Mouse (Mus musculus) neural tube, embryonic 13.5 days (tissue): ENCODE data around the gene Hspa1a. TPM values are rescaled to one million over a fixed set of nuclear protein-coding genes. Genes with fewer than 3 reads are reported as not detected.
"Not testable (repeated sequence)": the region's sequence is repeated elsewhere in the genome, so short reads cannot be mapped to it uniquely, and the experiment has no call there.

Experiments
- ATAC-seq: fragments of 200-750 bp; cut with Nextera tagmentation; 2 replicates; pipeline ENCODE4 v1.8.0; 2017; ENCODE audit warnings: low read depth, mild to moderate bottlenecking, moderate TSS enrichment, moderate library complexity
- H3K27ac ChIP-seq: fragments of 300-500 bp; sonication (generic); replicated peaks from 2 replicates; pipeline ENCODE4 v1.5.1; 2015; ENCODE audit warnings: moderate library complexity, mild to moderate bottlenecking, inconsistent platforms
- H3K27me3 ChIP-seq: fragments of 300-500 bp; sonication (generic); 2 replicates; pipeline ENCODE4 v1.6.1; 2015; ENCODE audit warnings: mild to moderate bottlenecking, inconsistent platforms
- H3K36me3 ChIP-seq: fragments of 300-500 bp; sonication (generic); 2 replicates; pipeline ENCODE4 v1.6.1; 2015; ENCODE audit warnings: mild to moderate bottlenecking, inconsistent platforms
- H3K4me1 ChIP-seq: fragments of 300-500 bp; sonication (generic); replicated peaks from 2 replicates; pipeline ENCODE4 v1.6.1; 2015; ENCODE audit warnings: inconsistent platforms
- H3K4me2 ChIP-seq: fragments of 300-500 bp; sonication (generic); 2 replicates; pipeline ENCODE4 v1.6.1; 2015; ENCODE audit warnings: inconsistent platforms, mild to moderate bottlenecking, moderate library complexity
- H3K4me3 ChIP-seq: fragments of 300-500 bp; sonication (generic); 2 replicates; pipeline ENCODE4 v1.5.1; 2015; ENCODE audit warnings: mild to moderate bottlenecking, inconsistent platforms
- H3K9ac ChIP-seq: fragments of 300-500 bp; sonication (generic); 2 replicates; pipeline ENCODE4 v1.6.1; 2015; ENCODE audit warnings: moderate library complexity, mild to moderate bottlenecking, inconsistent platforms
- H3K9me3 ChIP-seq: fragments of 300-500 bp; sonication (generic); 2 replicates; pipeline ENCODE4 v1.6.1; 2016; ENCODE audit warnings: inconsistent platforms
- WGBS: fragments of 180-500 bp; shearing (Covaris S2); methylation state at CpG from one replicate; pipeline ENCODE4 v1.1.7; 2015; 5-methylcytosine and 5-hydroxymethylcytosine counted together
- polyA plus RNA-seq: library from polyadenylated mRNA; unstranded; fragments of >200 nt; fragmentation: Nextera tagmentation; extraction: Ambion mirVana; gene quantifications from 2 replicates; pipeline ENCODE4 v1.2.1, GENCODE M21; 2015

The Hspa1a gene
- polyA plus RNA-seq, 1 experiment from 2014 or later = 6.3 TPM

- H3K4me2 ChIP-seq = no peak overlapping the region
- no peak overlapping the region for H3K27ac ChIP-seq
- H3K9ac ChIP-seq = no peak overlapping the region
- no peaks in the 10 kb centered on the region for H3K9me3 ChIP-seq
- H3K4me3 ChIP-seq = no peak overlapping the region
- peaks cover 97% of the 10 kb centered on the region for H3K36me3 ChIP-seq
- no peak for ATAC-seq
- 90% methylated on average over 8 of the region's 8 CpGs for WGBS
- peaks cover 6% of the 10 kb centered on the region; the same call in 1 of the 2 replicates for H3K4me1 ChIP-seq
- H3K27me3 ChIP-seq = no peaks in the 10 kb centered on the region
Observed at GRCm38 (mm10) chr17:35011440-35011839, 39.5 kb upstream of the Hspa1a start.

GRCm38 (mm10) chr17:35009586-35009985 is 37.6 kb upstream of the Hspa1a start:
- Histone ChIP-seq H3K9ac (no peak overlapping the region), H3K4me3 (no peak overlapping the region), H3K27me3 (no peaks in the 10 kb centered on the region), H3K9me3 (no peaks in the 10 kb centered on the region), H3K36me3 (peaks cover 96% of the 10 kb centered on the region), H3K4me1 (no peaks in the 10 kb centered on the region), H3K4me2 (no peak overlapping the region), H3K27ac (no peak overlapping the region)
- WGBS = 91% methylated on average over 7 of the region's 7 CpGs
- no peak for ATAC-seq

DNA sequence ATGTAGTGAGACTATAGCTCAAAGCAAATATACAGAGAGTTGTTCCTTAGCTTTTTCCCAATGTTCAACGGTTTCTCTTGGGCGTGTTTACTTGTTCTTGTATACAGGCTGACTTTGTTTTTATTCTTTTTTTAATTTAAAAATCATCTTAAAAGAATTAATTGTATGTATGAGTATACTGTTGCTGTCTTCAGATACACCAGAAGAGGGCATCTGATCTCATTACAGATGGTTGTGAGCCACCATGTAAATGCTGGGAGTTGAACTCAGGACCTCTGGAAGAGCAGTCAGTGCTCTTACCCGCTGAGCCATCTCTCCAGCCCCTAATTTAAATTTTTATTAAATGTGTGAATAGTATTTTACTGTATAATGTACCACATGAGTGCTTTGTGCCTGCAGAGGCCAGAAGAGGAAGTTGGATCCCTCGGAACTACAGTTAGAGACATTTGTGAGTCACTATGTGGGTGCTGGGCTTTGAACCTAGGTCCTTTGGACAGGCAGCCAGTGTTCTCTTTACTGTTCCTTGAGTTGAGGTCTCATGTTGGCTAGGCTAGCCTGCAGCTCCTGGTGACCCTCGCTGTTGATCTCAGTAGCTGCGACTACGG is 35.5 kb upstream of the Hspa1a start:
- ATAC-seq = no peak
- Histone ChIP-seq H3K4me1 (peaks cover 11% of the 10 kb centered on the region), H3K4me2 (no peak overlapping the region), H3K36me3 (peaks cover 81% of the 10 kb centered on the region), H3K4me3 (no peak overlapping the region), H3K9me3 (no peaks in the 10 kb centered on the region), H3K27ac (no peak overlapping the region), H3K27me3 (no peaks in the 10 kb centered on the region), H3K9ac (no peak overlapping the region)
- 97% methylated on average over 7 of the region's 7 CpGs for WGBS

GRCm38 (mm10) chr17:35005902-35006301 is 33.9 kb upstream of the Hspa1a start:
- not testable (repeated sequence) for H3K27me3 ChIP-seq, H3K9ac ChIP-seq, H3K9me3 ChIP-seq, H3K4me2 ChIP-seq, ATAC-seq, H3K27ac ChIP-seq, H3K4me3 ChIP-seq
- peaks cover 65% of the 10 kb centered on the region for H3K36me3 ChIP-seq
- 99% methylated on average over 4 of the region's 5 CpGs for WGBS
- peaks cover 22% of the 10 kb centered on the region for H3K4me1 ChIP-seq

GRCm38 (mm10) chr17:35005158-35005557 is 33.2 kb upstream of the Hspa1a start:
- Histone ChIP-seq H3K27me3 (no peaks in the 10 kb centered on the region), H3K27ac (no peak overlapping the region), H3K9me3 (no peaks in the 10 kb centered on the region), H3K4me3 (no peak overlapping the region), H3K4me2 (no peak overlapping the region), H3K9ac (no peak overlapping the region), H3K4me1 (peaks cover 23% of the 10 kb centered on the region), H3K36me3 (peaks cover 58% of the 10 kb centered on the region)
- ATAC-seq = no peak
- 96% methylated on average over 10 of the region's 10 CpGs for WGBS

GRCm38 (mm10) chr17:35004075-35004717 is 32.2 kb upstream of the Hspa1a start:
- peaks cover 32% of the 10 kb centered on the region for H3K4me1 ChIP-seq
- H3K4me2 ChIP-seq = no peak overlapping the region
- peaks cover 48% of the 10 kb centered on the region for H3K36me3 ChIP-seq
- 95% methylated on average over 17 of the region's 17 CpGs for WGBS
- H3K27me3 ChIP-seq = no peaks in the 10 kb centered on the region
- H3K4me3 ChIP-seq = no peak overlapping the region
- no peaks in the 10 kb centered on the region for H3K9me3 ChIP-seq
- no peak for ATAC-seq
- no peak overlapping the region for H3K27ac ChIP-seq
- H3K9ac ChIP-seq = no peak overlapping the region

DNA sequence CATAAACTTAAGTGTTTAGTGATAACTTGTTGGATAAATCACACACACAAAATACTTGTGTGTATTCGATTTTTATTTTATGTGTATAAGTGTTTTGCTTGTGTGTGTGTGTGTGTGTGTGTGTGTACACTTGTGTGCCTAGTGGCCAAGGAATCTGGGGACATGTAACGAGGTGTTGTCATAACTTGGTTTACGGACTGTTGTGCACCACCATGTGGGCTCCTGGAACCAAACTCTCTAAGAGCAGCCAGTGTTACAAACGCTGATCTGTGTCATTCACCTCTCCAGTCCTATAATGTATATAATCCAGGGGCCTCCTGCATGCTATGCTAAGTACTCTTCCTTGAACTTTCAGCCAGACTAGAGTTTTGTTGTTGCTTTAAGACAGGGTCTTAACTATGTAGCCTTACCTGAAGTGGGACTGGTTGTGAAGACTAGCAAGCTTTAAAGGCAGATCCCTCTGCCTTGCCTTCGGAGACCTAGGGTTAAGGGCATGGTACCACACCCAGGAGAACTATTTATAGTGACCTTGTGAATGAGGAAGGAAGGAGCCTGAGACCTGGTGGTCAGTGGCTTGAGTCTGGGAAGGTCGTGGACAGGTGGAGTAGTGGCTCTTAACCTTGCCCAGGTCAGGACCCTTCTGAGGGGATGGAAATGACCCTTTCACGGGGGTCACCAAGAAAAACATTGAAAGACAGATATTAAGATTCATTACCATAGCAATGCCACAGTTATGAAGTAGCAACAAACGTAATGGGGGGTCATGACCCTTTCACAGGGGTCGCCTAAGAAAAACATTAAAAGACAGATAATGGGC is 31.3 kb upstream of the Hspa1a start:
- Histone ChIP-seq H3K27me3 (no peaks in the 10 kb centered on the region), H3K9me3 (no peaks in the 10 kb centered on the region), H3K4me1 (peaks cover 34% of the 10 kb centered on the region), H3K27ac (no peak overlapping the region), H3K9ac (peak overlapping the region; percentile 97), H3K36me3 (peaks cover 41% of the 10 kb centered on the region), H3K4me2 (peak overlapping the region; percentile 100), H3K4me3 (no peak overlapping the region)
- 77% methylated on average over 9 of the region's 9 CpGs for WGBS
- ATAC-seq = no peak

DNA sequence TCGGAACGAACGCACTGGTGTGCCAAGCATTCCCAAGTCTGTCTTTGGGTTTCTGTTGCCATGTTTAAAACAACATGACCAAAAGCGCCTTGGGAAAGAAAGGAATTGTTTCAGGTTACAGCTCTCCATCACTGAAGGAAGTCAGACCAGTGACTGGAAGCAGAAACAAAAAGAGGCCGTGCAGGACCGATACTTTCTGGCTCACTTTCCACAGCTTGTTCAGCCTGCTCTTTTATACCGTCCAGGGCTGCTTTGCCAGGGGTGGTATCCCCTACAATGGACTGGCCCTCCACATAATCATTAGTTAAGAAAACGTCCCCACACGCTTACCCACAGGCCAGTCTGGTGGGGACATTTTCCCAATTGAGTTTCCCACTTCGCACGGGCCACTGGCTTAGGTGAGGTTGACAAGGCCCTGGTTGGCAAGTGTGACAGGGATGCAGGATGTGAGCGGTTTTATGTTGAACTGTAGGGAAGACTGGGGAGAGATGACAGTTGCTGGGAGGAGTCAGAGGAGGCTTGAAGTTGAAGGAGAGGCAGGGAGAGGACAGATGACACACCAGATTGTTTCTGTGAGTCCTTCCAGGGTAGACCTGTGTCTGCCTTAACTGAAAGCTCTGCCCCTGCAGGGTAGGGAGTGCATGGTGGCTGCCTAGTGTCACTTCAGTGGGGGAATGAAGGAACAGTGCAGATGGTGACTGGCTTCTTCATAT is 30.4 kb upstream of the Hspa1a start:
- Histone ChIP-seq H3K4me2 (peak overlapping the region; percentile 100), H3K27ac (peak overlapping the region; percentile 96; the same call in 1 of the 2 replicates)

GRCm38 (mm10) chr17:35001452-35002152 is 29.6 kb upstream of the Hspa1a start:
- H3K27ac ChIP-seq = peak overlapping the region; percentile 96
- WGBS = 1% methylated on average over 35 of the region's 35 CpGs
- peaks cover 34% of the 10 kb centered on the region for H3K4me1 ChIP-seq
- peak overlapping the region; percentile 93 for H3K4me3 ChIP-seq
- peak overlapping the region; percentile 100 for H3K4me2 ChIP-seq
- H3K36me3 ChIP-seq = peaks cover 25% of the 10 kb centered on the region
- peak overlapping the region; percentile 97 for H3K9ac ChIP-seq
- no peaks in the 10 kb centered on the region for H3K9me3 ChIP-seq
- no peak; the same call in 1 of the 2 replicates for ATAC-seq
- no peaks in the 10 kb centered on the region for H3K27me3 ChIP-seq

More for the DNA sequence above, 30.4 kb upstream of the Hspa1a start:
- ATAC-seq = no peak
- Histone ChIP-seq H3K27me3 (no peaks in the 10 kb centered on the region), H3K4me3 (peak overlapping the region; percentile 93), H3K4me1 (peaks cover 34% of the 10 kb centered on the region), H3K36me3 (peaks cover 32% of the 10 kb centered on the region), H3K9ac (peak overlapping the region; percentile 97), H3K9me3 (no peaks in the 10 kb centered on the region)
- WGBS = 12% methylated on average over 12 of the region's 12 CpGs

DNA sequence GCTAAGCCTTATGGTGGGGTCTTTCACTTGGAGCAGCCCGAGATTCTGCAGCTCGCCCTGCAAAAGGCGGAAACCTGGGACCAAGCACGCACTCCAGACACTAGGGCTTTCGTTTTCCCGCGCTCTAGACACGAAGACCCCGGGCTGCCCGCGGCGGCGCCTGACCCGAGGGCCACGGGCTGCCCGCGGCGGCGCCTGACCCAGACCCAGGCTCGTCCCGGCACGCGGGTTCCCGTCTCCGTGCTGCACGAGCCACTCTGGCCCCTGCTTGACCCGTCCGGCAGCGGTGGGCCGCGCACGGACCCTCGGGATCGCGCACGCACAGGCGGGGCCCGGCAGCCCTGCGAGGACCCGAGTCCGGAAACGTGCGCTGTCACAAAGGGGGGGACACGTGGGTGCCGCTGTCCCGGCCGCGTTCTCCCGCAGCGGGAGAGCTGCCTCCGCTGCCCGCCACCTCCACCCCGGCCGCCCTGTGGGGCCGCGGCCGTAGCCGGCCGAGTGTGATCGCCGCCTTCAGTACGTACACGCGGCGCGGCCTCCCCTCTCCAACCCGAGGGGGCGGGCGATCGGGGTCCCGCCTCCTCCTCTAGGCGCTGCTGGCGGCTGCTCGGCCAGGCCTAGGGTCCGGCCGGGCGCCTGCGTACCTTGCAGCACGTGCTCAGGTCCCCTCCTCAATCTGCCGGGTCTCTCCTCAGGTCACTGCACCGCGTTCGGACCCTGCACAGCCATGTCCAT is 28.9 kb upstream of the Hspa1a start, which contains the start of gene Vars:
Gene Vars (plus strand): TSS at position 271 of the 735 bp plus-strand sequence.
- Histone ChIP-seq H3K27ac (peak within 1 kb of the TSS; percentile 96), H3K9ac (peak within 1 kb of the TSS; percentile 97), H3K4me1 (peaks cover 34% of the 10 kb centered on the region), H3K4me3 (peak within 1 kb of the TSS; percentile 93), H3K4me2 (peak within 1 kb of the TSS; percentile 100), H3K27me3 (no peaks in the 10 kb centered on the region), H3K9me3 (no peaks in the 10 kb centered on the region), H3K36me3 (peaks cover 19% of the 10 kb centered on the region)
- WGBS = under 1% methylated on average over 57 of the region's 83 CpGs
- peak; percentile 93 for ATAC-seq
